Mouse (Mus musculus) CD8-positive naive resting alpha-beta T cell, adult 2 months (primary cell): ENCODE results near the gene Tpst1.

ENCODE experiments used
- DNase-seq, 2 experiments: peaks; one replicate each; pipeline ENCODE4 v3.0.0; 2022; ENCODE audit warnings: low read depth in 2 of 2, low spot score in 2 of 2

The Tpst1 gene

GRCm38 (mm10) chr5:130052510-130052909 lies 20.6 kb upstream of the Tpst1 start:
- no peak for DNase-seq

- no peak for DNase-seq
Measured at GRCm38 (mm10) chr5:130052955-130053354, 20.2 kb upstream of the Tpst1 start.

GRCm38 (mm10) chr5:130055688-130056087 lies 17.4 kb upstream of the Tpst1 start:
- no peak for DNase-seq

GRCm38 (mm10) chr5:130056303-130056702 lies 16.8 kb upstream of the Tpst1 start:
- no peak for DNase-seq

- DNase-seq = no peak
Measured at GRCm38 (mm10) chr5:130059413-130060328, 13.5 kb upstream of the Tpst1 start.

GRCm38 (mm10) chr5:130060329-130060665 lies 12.8 kb upstream of the Tpst1 start:
- no peak for DNase-seq

GRCm38 (mm10) chr5:130062096-130062495 lies 11.0 kb upstream of the Tpst1 start:
- no peak for DNase-seq

GRCm38 (mm10) chr5:130063760-130064159 lies 9.4 kb upstream of the Tpst1 start:
- no peak for DNase-seq

- DNase-seq = no peak
Measured at GRCm38 (mm10) chr5:130065579-130065978, 7.5 kb upstream of the Tpst1 start.

GRCm38 (mm10) chr5:130067841-130068264 lies 5.3 kb upstream of the Tpst1 start:
- no peak for DNase-seq

- DNase-seq = no peak
Measured at GRCm38 (mm10) chr5:130074491-130074890, 1.4 kb downstream of the Tpst1 start.

GRCm38 (mm10) chr5:130076396-130076795 lies 3.3 kb downstream of the Tpst1 start:
- DNase-seq = no peak

GRCm38 (mm10) chr5:130078096-130078833 lies 5.1 kb downstream of the Tpst1 start:
- no peak for DNase-seq

GRCm38 (mm10) chr5:130078834-130079156 lies 5.7 kb downstream of the Tpst1 start:
- DNase-seq = no peak

GRCm38 (mm10) chr5:130079202-130080050 lies 6.3 kb downstream of the Tpst1 start:
- DNase-seq = peak; percentile 79 to 82

GRCm38 (mm10) chr5:130080051-130080681 lies 7.0 kb downstream of the Tpst1 start:
- no peak for DNase-seq

GRCm38 (mm10) chr5:130081181-130081881 lies 8.2 kb downstream of the Tpst1 start:
- peak in 1 of 2 experiments; percentile 22 for DNase-seq

- no peak for DNase-seq
Measured at GRCm38 (mm10) chr5:130082431-130082830, 9.3 kb downstream of the Tpst1 start.

- DNase-seq = no peak
Measured at GRCm38 (mm10) chr5:130084271-130084670, 11.1 kb downstream of the Tpst1 start.

- no peak for DNase-seq
Measured at GRCm38 (mm10) chr5:130088008-130088407, 14.9 kb downstream of the Tpst1 start.
